8 mouse cellular contexts compared by ENCODE assay signal in the genomic region with DNA sequence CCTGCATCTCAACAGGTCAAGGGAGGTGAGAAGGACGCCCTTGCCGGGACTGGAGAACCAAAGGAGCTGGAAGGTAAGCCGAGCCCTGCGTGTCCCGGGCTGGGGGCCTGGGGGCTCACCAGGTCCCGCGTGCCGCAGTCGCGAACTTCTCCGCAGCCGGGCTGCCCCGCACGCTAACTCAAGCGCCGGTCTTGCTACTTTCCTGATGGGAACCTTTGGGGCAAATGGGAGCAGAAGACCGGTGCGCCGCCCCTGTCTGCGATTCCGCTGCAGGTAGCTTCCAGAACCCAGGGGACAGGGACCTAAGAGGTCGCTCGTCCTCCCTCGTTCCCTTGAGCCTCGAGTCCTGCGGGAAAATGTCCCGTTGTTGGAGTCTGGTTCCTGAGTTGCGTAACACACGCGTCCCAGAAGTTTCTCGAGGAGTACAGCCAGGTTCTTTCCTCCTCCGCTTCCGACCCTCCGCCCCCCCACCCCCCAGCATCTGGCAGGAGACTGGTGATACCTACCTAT. TPM values are rescaled to one million over a fixed set of nuclear protein-coding genes. Genes with fewer than 3 reads are reported as not detected.
DNase-seq lines count a peak whose midpoint lies in the region; ATAC-seq lines count a peak whose summit lies in the region.

No protein-coding gene starts in this region.

- H3K36me3 ChIP-seq in heart, embryonic 12.5 days: no peaks in the 10 kb centered on the region
- H3K36me3 ChIP-seq in limb, embryonic 15.5 days: no peaks in the 10 kb centered on the region
- H3K36me3 ChIP-seq in neural tube, embryonic 12.5 days: no peaks in the 10 kb centered on the region

- WGBS in heart, embryonic 12.5 days: under 1% methylated on average over 34 of the region's 34 CpGs
- WGBS in limb, embryonic 15.5 days: 0% methylated on average over 34 of the region's 34 CpGs
- under 1% methylated on average over 34 of the region's 34 CpGs for WGBS in neural tube, embryonic 12.5 days

- H3K9me3 ChIP-seq in heart, embryonic 12.5 days (replicated peaks): no peaks in the 10 kb centered on the region
- H3K9me3 ChIP-seq in limb, embryonic 15.5 days: no peaks in the 10 kb centered on the region
- H3K9me3 ChIP-seq in neural tube, embryonic 12.5 days: no peaks in the 10 kb centered on the region

- peaks cover 11% of the 10 kb centered on the region for H3K4me1 ChIP-seq in heart, embryonic 12.5 days (replicated peaks)
- peaks cover 15% of the 10 kb centered on the region for H3K4me1 ChIP-seq in limb, embryonic 15.5 days
- peaks cover 20% of the 10 kb centered on the region for H3K4me1 ChIP-seq in neural tube, embryonic 12.5 days

- peak overlapping the region; percentile 64 for H3K4me3 ChIP-seq in heart, embryonic 12.5 days
- peak overlapping the region; percentile 64 for H3K4me3 ChIP-seq in limb, embryonic 15.5 days
- H3K4me3 ChIP-seq in neural tube, embryonic 12.5 days: peak overlapping the region; percentile 57

- no peak overlapping the region for H3K27ac ChIP-seq in heart, embryonic 12.5 days (ENCODE audit: poor library complexity, severe bottlenecking)
- no peak overlapping the region for H3K27ac ChIP-seq in limb, embryonic 15.5 days
- no peak overlapping the region for H3K27ac ChIP-seq in neural tube, embryonic 12.5 days

- peak overlapping the region; percentile 100 for H3K4me2 ChIP-seq in heart, embryonic 12.5 days
- H3K4me2 ChIP-seq in limb, embryonic 15.5 days: peak overlapping the region; percentile 100
- peak overlapping the region; percentile 98 for H3K4me2 ChIP-seq in neural tube, embryonic 12.5 days (replicated peaks)

- H3K27me3 ChIP-seq in heart, embryonic 12.5 days (replicated peaks): peaks cover 32% of the 10 kb centered on the region
- H3K27me3 ChIP-seq in limb, embryonic 15.5 days: peaks cover 26% of the 10 kb centered on the region
- peaks cover 25% of the 10 kb centered on the region for H3K27me3 ChIP-seq in neural tube, embryonic 12.5 days (replicated peaks)

- DNase-seq in lung, adult 18-20 months: peak; percentile 66 to 74
- no peak for DNase-seq in lung, postnatal 4 days
- peak; percentile 13 for DNase-seq in brain, adult 2 months (ENCODE audit: low read depth, low spot score)
- no peak for DNase-seq in left cerebral cortex, adult 11 months (ENCODE audit: low spot score)
- DNase-seq in right cerebral cortex, postnatal 4 days: no peak

- peak overlapping the region; percentile 67 for H3K9ac ChIP-seq in heart, embryonic 12.5 days
- H3K9ac ChIP-seq in limb, embryonic 15.5 days: peak overlapping the region; percentile 40; the same call in 1 of the 2 replicates
- H3K9ac ChIP-seq in neural tube, embryonic 12.5 days: peak overlapping the region; percentile 55

- peak; percentile 38; the same call in 1 of the 2 replicates for ATAC-seq in heart, embryonic 12.5 days (ENCODE audit: insufficient number of reproducible peaks, low FRiP score)
- ATAC-seq in limb, embryonic 15.5 days (ENCODE audit: insufficient number of reproducible peaks, low FRiP score, low TSS enrichment, low read depth): no peak
- peak; percentile 54 for ATAC-seq in neural tube, embryonic 12.5 days (ENCODE audit: low FRiP score, low read depth)

RNA-seq across cellular contexts. Expression of a gene that starts 0.4 kb away (rescaled TPM):
- 11.4 and 13.4 TPM in 2 replicates for polyA plus RNA-seq in heart, embryonic 12.5 days (2016; fragmentation: Nextera tagmentation; extraction: Ambion mirVana)
- polyA plus RNA-seq in limb, embryonic 15.5 days (2015; fragmentation: Nextera tagmentation; extraction: Ambion mirVana): 5.1 and 5.6 TPM in 2 replicates
- 4.5 and 4.6 TPM in 2 replicates for polyA plus RNA-seq in neural tube, embryonic 12.5 days (2016; fragmentation: Nextera tagmentation; extraction: Ambion mirVana)

RNA-seq across cellular contexts. Expression of a gene that starts 36.8 kb away (rescaled TPM):
- 0.18 and 0.26 TPM in 2 replicates for polyA plus RNA-seq in heart, embryonic 12.5 days (2016; fragmentation: Nextera tagmentation; extraction: Ambion mirVana)
- polyA plus RNA-seq in limb, embryonic 15.5 days (2015; fragmentation: Nextera tagmentation; extraction: Ambion mirVana): 0.24 and 0.26 TPM in 2 replicates
- polyA plus RNA-seq in neural tube, embryonic 12.5 days (2016; fragmentation: Nextera tagmentation; extraction: Ambion mirVana): 0.18 and 0.22 TPM in 2 replicates

Comparison
In these comparisons a context has a peak if more than half of its experiments do, and no peak if none do; other contexts are left out.
1. DNase-seq: peak in lung, adult 18-20 months (2 of 2) and brain, adult 2 months (single experiment); none in lung, postnatal 4 days (0 of 2), left cerebral cortex, adult 11 months (single experiment) and right cerebral cortex, postnatal 4 days (single experiment).
2. Peak in every context shown above with its lines, with median percentiles within 50 percentile points of each other: H3K4me2 ChIP-seq, H3K4me3 ChIP-seq and H3K9ac ChIP-seq.